Mouse (Mus musculus) kidney, embryonic 15.5 days (tissue): ENCODE data around the gene Olfr325. TPM values are rescaled to one million over a fixed set of nuclear protein-coding genes. Genes with fewer than 3 reads are reported as not detected.
"Not testable (repeated sequence)": the region's sequence is repeated elsewhere in the genome, so short reads cannot be mapped to it uniquely, and the experiment has no call there.

Source experiments
- ATAC-seq: fragments of 200-750 bp; cut with Nextera tagmentation; replicated peaks from 2 replicates; pipeline ENCODE4 v1.8.0; 2017; ENCODE audit warnings: moderate TSS enrichment; ENCODE audit not compliant: low FRiP score
- H3K27ac ChIP-seq: fragments of 300-500 bp; sonication (generic); 2 replicates; pipeline ENCODE4 v1.5.1; 2015; ENCODE audit warnings: mild to moderate bottlenecking, inconsistent platforms
- H3K27me3 ChIP-seq: fragments of 300-500 bp; sonication (generic); 2 replicates; pipeline ENCODE4 v1.6.1; 2015; ENCODE audit warnings: inconsistent platforms
- H3K36me3 ChIP-seq: fragments of 300-500 bp; sonication (generic); 2 replicates; pipeline ENCODE4 v1.6.1; 2015; ENCODE audit warnings: inconsistent platforms
- H3K4me1 ChIP-seq: fragments of 300-500 bp; sonication (generic); 2 replicates; pipeline ENCODE4 v1.6.1; 2015; ENCODE audit warnings: inconsistent platforms
- H3K4me2 ChIP-seq: fragments of 300-500 bp; sonication (generic); 2 replicates; pipeline ENCODE4 v1.6.1; 2015; ENCODE audit warnings: moderate library complexity, mild to moderate bottlenecking, inconsistent platforms
- H3K4me3 ChIP-seq: fragments of 300-500 bp; sonication (generic); replicated peaks from 2 replicates; pipeline ENCODE4 v1.5.1; 2015; ENCODE audit warnings: mild to moderate bottlenecking, inconsistent platforms
- H3K9ac ChIP-seq: fragments of 300-500 bp; sonication (generic); 2 replicates; pipeline ENCODE4 v1.6.1; 2015; ENCODE audit warnings: mild to moderate bottlenecking, inconsistent platforms
- H3K9me3 ChIP-seq: fragments of 300-500 bp; sonication (generic); replicated peaks from 2 replicates; pipeline ENCODE4 v1.6.1; 2016; ENCODE audit warnings: inconsistent platforms
- WGBS: fragments of 180-500 bp; shearing (Covaris S2); methylation state at CpG from one replicate; pipeline ENCODE4 v1.1.7; 2015; ENCODE audit warnings: mixed read lengths; 5-methylcytosine and 5-hydroxymethylcytosine counted together
- polyA plus RNA-seq: library from polyadenylated mRNA; unstranded; fragments of >200 nt; fragmentation: Nextera tagmentation; extraction: Ambion mirVana; gene quantifications from 2 replicates; pipeline ENCODE4 v1.2.1, GENCODE M21; 2015

The Olfr325 gene
- not detected in 2 replicates for polyA plus RNA-seq

DNA sequence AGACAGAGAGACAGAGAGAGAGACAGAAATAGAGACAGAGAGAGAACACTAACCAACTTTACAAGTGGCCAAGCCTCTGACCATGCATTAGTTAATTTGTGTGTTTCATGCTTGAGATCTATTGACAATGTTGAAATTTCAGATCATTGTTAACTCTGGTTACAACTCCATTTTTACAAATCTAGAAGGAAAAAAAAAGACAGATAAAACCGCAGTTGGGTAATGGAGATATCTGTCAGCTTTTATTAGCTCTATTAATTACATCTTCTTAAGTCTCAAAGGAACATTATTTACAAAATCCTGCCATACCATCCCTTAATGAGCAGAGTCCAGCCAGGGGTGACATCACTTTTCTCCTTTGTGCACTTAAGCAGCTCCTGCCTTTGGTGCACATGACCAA, at the start of gene Olfr325:
Olfr325 (plus strand) TSS at position 301 of the 400 bp plus-strand sequence.
- no peaks in the 10 kb centered on the region for H3K36me3 ChIP-seq
- H3K27ac ChIP-seq: no peak within 1 kb of the TSS
- no peak within 1 kb of the TSS for H3K4me2 ChIP-seq
- no peak within 1 kb of the TSS for H3K9ac ChIP-seq
- H3K9me3 ChIP-seq: no peaks in the 10 kb centered on the region
- WGBS: 67% methylated on average over 1 of the region's 1 CpGs
- no peak for ATAC-seq
- H3K4me3 ChIP-seq: no peak within 1 kb of the TSS
- no peaks in the 10 kb centered on the region for H3K4me1 ChIP-seq
- H3K27me3 ChIP-seq: no peaks in the 10 kb centered on the region

DNA sequence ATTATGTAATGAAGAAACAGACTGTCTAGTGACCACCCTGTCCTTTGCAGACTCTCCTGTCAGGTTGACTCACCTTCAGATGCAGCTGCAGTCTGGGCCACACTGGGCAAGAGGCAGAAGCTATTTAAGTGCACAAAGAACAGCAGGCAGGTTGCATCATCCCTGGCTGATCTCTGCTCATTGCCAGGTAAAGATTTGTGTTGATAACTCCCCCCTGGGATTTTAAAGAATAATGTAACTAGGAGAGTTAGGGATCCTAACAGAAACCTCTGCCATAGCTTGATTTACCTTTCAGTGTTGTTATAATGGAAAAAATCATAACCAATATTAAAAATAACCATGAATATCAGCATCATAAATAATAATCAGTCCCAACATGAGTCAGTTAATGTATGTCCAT, 42.8 kb upstream of the Olfr325 start, which contains the start of gene Olfr330:
Olfr330 (minus strand) TSS at position 101 of the 400 bp plus-strand sequence.
- not testable (repeated sequence) for H3K36me3 ChIP-seq, H3K9me3 ChIP-seq, H3K4me2 ChIP-seq, H3K27me3 ChIP-seq, H3K9ac ChIP-seq, H3K27ac ChIP-seq, H3K4me3 ChIP-seq, ATAC-seq, H3K4me1 ChIP-seq

DNA sequence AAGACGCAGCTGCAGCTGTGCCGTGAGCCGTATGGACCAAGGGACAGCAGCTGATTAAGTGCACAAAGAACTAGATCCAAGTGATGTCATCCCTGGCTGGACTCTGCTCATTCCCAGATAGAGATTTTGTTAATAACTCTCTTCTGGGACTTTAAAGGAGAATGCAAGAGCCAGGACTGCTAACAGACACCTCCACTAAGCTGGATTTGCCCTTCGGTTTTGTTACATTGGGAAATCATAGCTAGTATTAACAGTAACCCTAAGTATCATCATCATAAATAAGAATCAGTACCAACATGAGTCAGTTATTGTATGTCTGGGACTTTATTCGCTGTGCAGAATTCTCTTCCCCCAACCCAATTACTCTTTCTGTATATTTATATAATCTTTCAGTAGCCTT, 31.2 kb upstream of the Olfr325 start, which contains the start of gene Olfr329-ps:
Olfr329-ps (minus strand) TSS at position 101 of the 400 bp plus-strand sequence.
- H3K27me3 ChIP-seq: peaks cover 3% of the 10 kb centered on the region; the same call in 1 of the 2 replicates
- no peaks in the 10 kb centered on the region for H3K9me3 ChIP-seq
- H3K36me3 ChIP-seq: no peaks in the 10 kb centered on the region
- no peak for ATAC-seq
- H3K4me1 ChIP-seq: no peaks in the 10 kb centered on the region
- H3K4me3 ChIP-seq: no peak within 1 kb of the TSS
- H3K4me2 ChIP-seq: no peak within 1 kb of the TSS
- H3K9ac ChIP-seq: no peak within 1 kb of the TSS
- 79% methylated on average over 5 of the region's 5 CpGs for WGBS
- H3K27ac ChIP-seq: no peak within 1 kb of the TSS

DNA sequence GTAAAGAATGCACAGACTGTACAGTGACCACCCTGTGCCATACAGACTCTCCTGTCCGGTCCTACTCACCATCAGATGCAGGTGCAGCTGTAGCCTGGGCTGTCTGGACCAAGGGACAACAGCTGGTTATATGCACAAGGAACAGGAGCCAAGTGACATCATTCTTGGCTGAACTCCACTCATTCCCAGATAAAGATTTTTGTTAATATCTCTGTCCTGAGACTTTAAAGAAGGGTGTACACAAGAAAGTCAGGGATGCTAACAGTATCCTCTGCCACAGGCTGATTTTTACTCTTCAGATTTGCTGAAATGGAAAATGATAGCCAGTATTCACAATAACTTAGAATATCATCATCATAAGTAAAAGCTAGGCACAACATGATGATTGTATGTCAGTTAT, 22.0 kb upstream of the Olfr325 start, which contains the start of gene Olfr328:
Olfr328 (minus strand) TSS at position 101 of the 400 bp plus-strand sequence.
- WGBS: 77% methylated on average over 1 of the region's 1 CpGs
- H3K27ac ChIP-seq: no peak within 1 kb of the TSS
- H3K9ac ChIP-seq: no peak within 1 kb of the TSS
- no peak within 1 kb of the TSS for H3K4me2 ChIP-seq
- H3K4me3 ChIP-seq: no peak within 1 kb of the TSS
- H3K9me3 ChIP-seq: no peaks in the 10 kb centered on the region
- H3K36me3 ChIP-seq: no peaks in the 10 kb centered on the region
- no peaks in the 10 kb centered on the region for H3K4me1 ChIP-seq
- no peak for ATAC-seq
- H3K27me3 ChIP-seq: no peaks in the 10 kb centered on the region

DNA sequence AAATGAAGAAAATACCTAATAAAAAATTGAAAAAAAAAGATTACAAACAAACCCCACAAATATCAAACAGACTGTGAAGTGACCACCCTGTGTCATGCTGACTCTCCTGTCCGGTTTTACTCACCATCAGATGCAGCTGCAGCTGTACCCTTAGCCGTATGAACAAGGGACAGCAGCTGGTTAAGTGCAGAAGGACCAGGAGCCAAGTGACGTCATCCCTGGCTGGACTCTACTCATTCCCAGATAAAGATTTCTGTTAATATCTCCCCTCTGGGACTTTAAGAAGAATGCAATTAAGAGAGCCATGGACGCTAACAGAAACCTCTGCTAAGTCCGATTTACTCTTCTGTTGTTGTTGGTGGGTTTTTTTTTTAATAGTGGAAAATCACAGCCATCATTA, 7.1 kb upstream of the Olfr325 start, which contains the start of gene Olfr224:
Olfr224 (minus strand) TSS at position 149 of the 400 bp plus-strand sequence.
- Histone ChIP-seq H3K4me1 (no peaks in the 10 kb centered on the region), H3K4me2 (no peak within 1 kb of the TSS), H3K36me3 (no peaks in the 10 kb centered on the region), H3K4me3 (no peak within 1 kb of the TSS), H3K9ac (no peak within 1 kb of the TSS), H3K9me3 (no peaks in the 10 kb centered on the region), H3K27ac (no peak within 1 kb of the TSS), H3K27me3 (no peaks in the 10 kb centered on the region)
- 68% methylated on average over 5 of the region's 5 CpGs for WGBS
- ATAC-seq: no peak

DNA sequence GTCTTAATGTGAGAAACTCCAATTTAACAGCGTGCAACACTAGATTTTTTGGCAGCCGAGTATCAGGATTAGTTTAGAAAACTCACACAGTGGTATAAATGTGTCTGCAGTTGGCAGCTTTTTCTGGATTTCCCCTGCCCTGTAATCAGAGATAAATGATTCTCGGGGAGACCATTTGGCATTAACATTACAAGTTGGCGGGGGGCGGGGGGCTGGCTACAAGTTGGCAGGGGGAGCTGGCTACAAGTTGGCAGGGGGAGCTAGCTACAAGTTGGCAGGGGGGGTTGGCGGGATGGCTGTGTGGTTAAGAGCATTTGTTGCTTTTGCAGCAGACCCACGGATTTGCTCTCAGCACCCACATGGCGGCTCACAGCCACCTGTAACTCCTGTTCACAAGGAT, 1.1 kb downstream of the Olfr325 start:
- 81% methylated on average over 8 of the region's 8 CpGs for WGBS
- Histone ChIP-seq H3K9me3 (no peaks in the 10 kb centered on the region), H3K4me2 (no peak overlapping the region), H3K9ac (no peak overlapping the region), H3K4me1 (no peaks in the 10 kb centered on the region), H3K36me3 (no peaks in the 10 kb centered on the region), H3K4me3 (no peak overlapping the region), H3K27me3 (no peaks in the 10 kb centered on the region), H3K27ac (no peak overlapping the region)
- ATAC-seq: no peak

DNA sequence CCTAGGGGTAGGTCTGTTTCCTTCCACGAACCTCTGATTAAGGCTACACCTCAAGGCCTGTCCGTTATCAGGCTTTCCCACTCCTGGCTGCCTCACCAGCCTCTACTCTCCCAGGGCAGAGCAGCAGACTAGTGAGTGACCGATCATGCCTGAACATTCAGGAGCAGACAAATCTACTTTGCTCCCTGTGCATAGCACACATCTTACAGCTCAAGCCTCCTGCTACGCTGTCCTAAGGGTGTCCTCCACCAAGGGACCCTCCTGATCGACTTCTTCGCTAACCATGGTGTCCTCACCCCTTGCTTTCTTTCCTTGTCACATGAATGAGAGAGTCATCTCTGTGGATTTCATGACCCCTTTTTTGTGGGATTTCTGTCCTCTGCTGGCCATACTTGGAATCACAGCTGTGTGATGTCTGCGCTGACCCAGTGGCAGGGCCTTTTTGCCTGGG, 10.4 kb downstream of the Olfr325 start:
- Histone ChIP-seq H3K4me2 (no peak overlapping the region), H3K27ac (no peak overlapping the region), H3K9me3 (no peaks in the 10 kb centered on the region), H3K27me3 (no peaks in the 10 kb centered on the region), H3K9ac (no peak overlapping the region), H3K4me3 (no peak overlapping the region), H3K4me1 (no peaks in the 10 kb centered on the region), H3K36me3 (no peaks in the 10 kb centered on the region)
- 67% methylated on average over 7 of the region's 7 CpGs for WGBS
- ATAC-seq: no peak

DNA sequence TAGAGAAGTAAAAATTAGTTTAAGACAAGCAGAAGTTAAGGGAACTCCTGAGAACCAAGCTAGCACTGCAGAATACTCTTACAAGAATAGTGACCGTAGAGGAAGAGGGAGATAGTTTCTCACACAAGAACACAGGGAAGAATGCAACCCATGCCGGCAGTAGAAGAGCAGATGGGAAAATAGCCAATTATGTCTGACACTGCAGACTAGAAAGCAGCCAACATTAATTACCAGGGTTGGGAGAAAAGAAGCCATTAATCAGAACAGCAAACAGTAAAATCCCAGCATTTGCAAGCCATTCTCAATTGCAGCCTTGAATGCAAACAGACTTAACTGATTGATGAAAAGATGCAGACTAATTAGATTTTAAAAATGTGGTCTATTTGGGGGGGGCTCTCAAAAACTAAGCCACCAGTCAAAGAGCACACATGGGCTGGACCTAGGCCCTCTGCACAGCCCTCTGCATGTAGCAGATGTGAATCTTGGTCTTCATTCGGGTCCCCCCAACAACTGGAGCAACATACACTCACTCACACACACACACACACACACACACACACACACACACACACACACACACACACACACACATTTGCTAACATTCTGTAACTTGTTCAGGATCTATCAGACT, 11.2 kb downstream of the Olfr325 start:
- no peak for ATAC-seq
- 57% methylated on average over 3 of the region's 3 CpGs for WGBS
- Histone ChIP-seq H3K27me3 (no peaks in the 10 kb centered on the region), H3K4me3 (no peak overlapping the region), H3K9ac (no peak overlapping the region), H3K4me2 (no peak overlapping the region), H3K27ac (no peak overlapping the region), H3K36me3 (no peaks in the 10 kb centered on the region), H3K9me3 (no peaks in the 10 kb centered on the region), H3K4me1 (no peaks in the 10 kb centered on the region)

DNA sequence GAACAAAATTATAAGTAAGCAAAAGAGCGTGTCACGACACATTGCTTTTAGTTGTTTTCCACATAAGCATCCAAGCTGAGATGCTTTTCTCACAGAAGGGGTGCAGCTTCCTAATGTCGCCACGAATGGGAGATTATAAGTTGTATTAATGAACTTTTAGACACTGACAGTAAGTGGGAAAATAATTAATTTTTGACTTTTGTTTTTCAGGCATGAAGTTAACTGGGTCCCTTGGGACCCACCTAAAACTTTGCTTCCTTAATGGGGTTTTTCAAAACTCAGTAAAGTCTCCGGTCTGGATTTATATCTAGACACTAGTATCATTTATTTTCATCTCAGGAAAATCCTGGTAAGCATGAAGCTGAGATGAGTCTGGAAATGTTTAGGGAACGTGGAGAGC, 17.3 kb downstream of the Olfr325 start, which contains the start of gene Olfr324:
Olfr324 (plus strand) TSS at position 301 of the 400 bp plus-strand sequence.
- Histone ChIP-seq H3K27me3 (no peaks in the 10 kb centered on the region), H3K9ac (no peak within 1 kb of the TSS), H3K9me3 (no peaks in the 10 kb centered on the region), H3K4me2 (no peak within 1 kb of the TSS), H3K27ac (no peak within 1 kb of the TSS), H3K4me1 (no peaks in the 10 kb centered on the region), H3K36me3 (no peaks in the 10 kb centered on the region), H3K4me3 (no peak within 1 kb of the TSS)
- WGBS: 83% methylated on average over 6 of the region's 6 CpGs
- ATAC-seq: no peak

DNA sequence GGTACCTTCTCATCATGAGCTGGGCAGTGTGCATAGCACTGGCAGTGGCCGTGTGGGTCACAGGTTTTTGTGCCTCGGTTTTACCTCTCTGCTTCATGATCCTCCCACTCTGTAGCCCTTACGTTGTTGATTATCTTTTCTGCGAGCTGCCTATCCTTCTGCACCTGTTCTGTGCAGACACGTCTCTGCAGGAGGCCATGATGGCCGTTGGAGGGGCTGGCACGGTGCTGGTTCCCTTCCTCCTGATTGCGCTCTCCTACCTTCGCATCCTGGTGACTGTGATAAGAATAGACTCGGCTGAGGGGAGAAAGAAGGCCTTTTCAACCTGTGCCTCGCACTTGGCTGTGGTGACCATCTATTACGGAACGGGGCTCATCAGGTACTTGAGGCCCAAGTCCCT, 20.3 kb downstream of the Olfr325 start:
- ATAC-seq: no peak

DNA sequence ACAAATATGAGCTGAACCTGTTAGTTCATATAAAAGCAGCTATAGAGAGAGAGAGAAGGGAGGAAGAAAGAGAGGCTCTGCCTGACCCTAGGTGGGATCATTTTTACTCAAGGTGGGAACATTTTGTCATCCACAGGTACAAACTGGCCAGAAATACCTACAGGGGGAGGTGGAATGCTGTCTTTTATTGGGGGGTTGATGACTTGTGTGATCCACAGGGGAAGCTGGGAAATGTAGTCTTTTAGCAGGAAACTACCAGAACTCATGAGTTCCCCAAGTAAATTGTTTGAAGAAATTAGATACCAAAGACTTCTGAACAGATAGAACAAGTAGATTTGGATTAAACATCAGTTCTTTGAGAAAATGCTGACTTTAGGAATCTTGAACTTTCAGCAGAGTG, 24.5 kb downstream of the Olfr325 start:
- no peaks in the 10 kb centered on the region for H3K27me3 ChIP-seq
- H3K9ac ChIP-seq: no peak overlapping the region
- H3K36me3 ChIP-seq: no peaks in the 10 kb centered on the region
- H3K4me1 ChIP-seq: no peaks in the 10 kb centered on the region
- H3K9me3 ChIP-seq: no peaks in the 10 kb centered on the region
- no peak overlapping the region for H3K27ac ChIP-seq
- H3K4me2 ChIP-seq: no peak overlapping the region
- no peak for ATAC-seq
- no peak overlapping the region for H3K4me3 ChIP-seq

More for the DNA sequence above, 20.3 kb downstream of the Olfr325 start:
- no peak overlapping the region for H3K9ac ChIP-seq
- no peaks in the 10 kb centered on the region for H3K36me3 ChIP-seq
- H3K27me3 ChIP-seq: no peaks in the 10 kb centered on the region
- H3K27ac ChIP-seq: no peak overlapping the region
- no peaks in the 10 kb centered on the region for H3K9me3 ChIP-seq
- WGBS: 85% methylated on average over 13 of the region's 13 CpGs
- H3K4me1 ChIP-seq: no peaks in the 10 kb centered on the region
- no peak overlapping the region for H3K4me3 ChIP-seq
- H3K4me2 ChIP-seq: no peak overlapping the region

DNA sequence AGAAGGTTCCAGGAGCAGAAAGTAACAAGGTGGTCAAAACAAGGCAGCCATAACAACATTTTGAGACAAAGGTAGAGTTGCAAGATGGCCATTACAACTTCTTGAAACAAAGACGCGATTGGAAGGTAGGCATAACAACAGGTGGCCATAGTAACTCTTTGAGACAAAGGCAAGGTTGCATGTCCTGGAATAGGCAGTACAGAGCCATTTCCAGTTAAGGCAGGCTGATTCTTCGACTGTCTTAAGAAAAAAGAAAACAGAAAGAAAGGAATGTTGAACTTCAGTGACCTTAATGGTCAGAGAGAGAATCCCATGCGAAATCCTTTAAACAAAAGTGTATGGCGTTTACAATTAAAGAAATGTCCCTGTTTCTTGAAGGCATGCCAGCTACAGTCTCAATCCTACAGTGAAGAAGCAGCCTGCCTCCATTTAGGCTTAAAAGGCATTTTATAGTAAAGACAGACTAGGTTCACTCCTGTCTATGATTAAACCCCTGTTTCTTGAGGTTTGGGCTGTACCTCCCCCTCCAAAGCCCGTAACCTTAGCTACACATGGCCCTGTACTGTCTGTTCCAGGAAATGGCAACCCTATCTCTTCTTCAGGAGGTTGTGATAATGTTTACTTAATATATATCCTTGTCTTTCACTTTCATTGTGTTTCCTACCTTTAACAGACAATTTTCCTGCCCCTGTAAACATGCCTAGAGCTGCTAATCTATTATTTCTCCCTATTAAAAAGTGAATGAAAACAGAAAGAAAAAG, 25.4 kb downstream of the Olfr325 start:
- H3K4me2 ChIP-seq: no peak overlapping the region
- no peaks in the 10 kb centered on the region for H3K27me3 ChIP-seq
- no peak overlapping the region for H3K4me3 ChIP-seq
- H3K36me3 ChIP-seq: no peaks in the 10 kb centered on the region
- no peak overlapping the region for H3K27ac ChIP-seq
- H3K9me3 ChIP-seq: no peaks in the 10 kb centered on the region
- ATAC-seq: no peak
- no peaks in the 10 kb centered on the region for H3K4me1 ChIP-seq
- WGBS: 74% methylated on average over 6 of the region's 6 CpGs
- H3K9ac ChIP-seq: no peak overlapping the region
